Mouse (Mus musculus) heart, adult 2 months (tissue): ENCODE results near the gene Tnrc6a.

Experiments used
- CTCF ChIP-seq: fragments of 200-600 bp; IDR thresholded peaks from 2 replicates; pipeline ENCODE4 v1.8.1; 2022; ENCODE audit warnings: antibody characterized with exemption, mild to moderate bottlenecking, moderate library complexity
- EP300 ChIP-seq: fragments of 200-500 bp; IDR thresholded peaks from 2 replicates; pipeline ENCODE4 v1.6.1; 2011; ENCODE audit warnings: low read depth, low read length, control low read depth; ENCODE audit not compliant: insufficient read depth

DNA sequence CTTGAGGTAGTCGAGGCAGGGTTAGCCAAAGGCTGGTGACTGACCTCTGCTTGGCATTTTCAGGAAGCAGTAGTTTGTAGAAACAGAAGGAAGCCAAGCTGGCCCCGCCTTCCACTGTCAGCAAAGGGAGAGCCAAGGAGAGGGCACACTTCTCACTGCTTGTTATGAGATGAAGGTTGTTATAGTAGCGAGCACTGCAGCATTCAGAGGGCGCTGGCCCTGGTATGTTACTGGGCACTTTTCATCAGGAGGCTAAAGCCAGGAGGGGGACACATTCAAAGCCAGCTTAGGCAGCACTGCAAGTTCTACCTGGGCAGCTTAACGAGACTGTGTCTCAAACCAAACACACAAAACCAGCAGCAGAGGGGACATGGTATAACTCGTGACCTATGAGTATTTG, 83.9 kb downstream of the Tnrc6a start:
- TF ChIP-seq CTCF = no peak
- TF ChIP-seq EP300 = no peak
